Mouse (Mus musculus) brain, embryonic 14.5 days (tissue): ENCODE measurements around the gene Hpse.

Experiments used
- CTCF ChIP-seq: fragments of 200-500 bp; IDR thresholded peaks from 2 replicates; pipeline ENCODE4 v1.5.1; 2012; ENCODE audit warnings: inconsistent platforms, mild to moderate bottlenecking, moderate library complexity, borderline replicate concordance; ENCODE audit not compliant: insufficient read depth, insufficient read length; ENCODE audit errors: extremely low read depth
- POLR2A ChIP-seq: fragments of 200-500 bp; IDR thresholded peaks from 2 replicates; pipeline ENCODE4 v1.6.1; 2012; ENCODE audit warnings: mild to moderate bottlenecking, inconsistent platforms, borderline replicate concordance; ENCODE audit not compliant: poor library complexity, insufficient read depth, insufficient read length, severe bottlenecking; ENCODE audit errors: extremely low read depth

- no peak for TF ChIP-seq POLR2A
- TF ChIP-seq CTCF, result no peak
Measured at GRCm38 (mm10) chr5:100710012-100710411, 9.5 kb downstream of the Hpse start.
